Mouse (Mus musculus) lung, postnatal 0 days (tissue): ENCODE data around the gene Pbx4. TPM values are rescaled to one million over a fixed set of nuclear protein-coding genes. Genes with fewer than 3 reads are reported as not detected.

Source experiments
- ATAC-seq: fragments of 200-750 bp; cut with Nextera tagmentation; 2 replicates; pipeline ENCODE4 v1.8.0; 2017; ENCODE audit warnings: moderate library complexity
- DNase-seq: peaks from one replicate; pipeline ENCODE4 v3.0.0-alpha.2; 2016; ENCODE audit warnings: low spot score
- H3K27ac ChIP-seq: fragments of 300-500 bp; sonication (generic); 2 replicates; pipeline ENCODE4 v1.5.1; 2014; ENCODE audit warnings: antibody characterized with exemption, mild to moderate bottlenecking, low read length, mixed read lengths
- H3K27me3 ChIP-seq: fragments of 300-500 bp; sonication (generic); replicated peaks from 2 replicates; pipeline ENCODE4 v1.6.1; 2014; ENCODE audit warnings: low read length, mixed read lengths; ENCODE audit not compliant: insufficient read depth
- H3K36me3 ChIP-seq: fragments of 300-500 bp; sonication (generic); 2 replicates; pipeline ENCODE4 v1.6.1; 2014; ENCODE audit warnings: low read length, mixed read lengths; ENCODE audit not compliant: insufficient read depth
- H3K4me1 ChIP-seq: fragments of 300-500 bp; sonication (generic); 2 replicates; pipeline ENCODE4 v1.6.1; 2014; ENCODE audit warnings: antibody characterized with exemption, low read depth, low read length, mixed read lengths; ENCODE audit not compliant: insufficient read depth
- H3K4me2 ChIP-seq: fragments of 300-500 bp; sonication (generic); replicated peaks from 2 replicates; pipeline ENCODE4 v1.6.1; 2014; ENCODE audit warnings: low read depth, mild to moderate bottlenecking, low read length, moderate library complexity, mixed read lengths
- H3K4me3 ChIP-seq: fragments of 300-500 bp; sonication (generic); 2 replicates; pipeline ENCODE4 v1.5.1; 2014; ENCODE audit warnings: low read depth, low read length
- H3K9ac ChIP-seq: fragments of 300-500 bp; sonication (generic); replicated peaks from 2 replicates; pipeline ENCODE4 v1.6.1; 2014; ENCODE audit warnings: low read depth, mild to moderate bottlenecking
- H3K9me3 ChIP-seq: fragments of 300-500 bp; sonication (generic); 2 replicates; pipeline ENCODE4 v1.6.1; 2016; ENCODE audit warnings: low read length, mixed read lengths
- CTCF ChIP-seq: IDR thresholded peaks from 2 replicates; pipeline ENCODE4 v1.5.1; 2016; ENCODE audit warnings: antibody characterized with exemption, mild to moderate bottlenecking
- EP300 ChIP-seq: IDR thresholded peaks from 2 replicates; pipeline ENCODE4 v1.6.1; 2016; ENCODE audit warnings: antibody characterized with exemption, mild to moderate bottlenecking, control low read depth
- WGBS: fragments of 180-500 bp; shearing (Covaris S2); extraction: QIAGEN DNeasy Blood & Tissue Kit; methylation state at CpG from one replicate; pipeline ENCODE4 v1.1.7; 2014; 5-methylcytosine and 5-hydroxymethylcytosine counted together
- polyA plus RNA-seq: library from polyadenylated mRNA; unstranded; fragments of >200 nt; fragmentation: Nextera tagmentation; extraction: Ambion mirVana; gene quantifications from 2 replicates; pipeline ENCODE4 v1.2.1, GENCODE M21; 2015

Pbx4 gene
- polyA plus RNA-seq, 1 experiment from 2014 or later = 17.0 TPM

- no peak for ATAC-seq
- 78% methylated on average over 8 of the region's 8 CpGs for WGBS
- Histone ChIP-seq H3K4me1 (peaks cover 16% of the 10 kb centered on the region), H3K27me3 (no peaks in the 10 kb centered on the region), H3K27ac (no peak overlapping the region), H3K36me3 (peaks cover 7% of the 10 kb centered on the region; the same call in 1 of the 2 replicates), H3K4me2 (no peak overlapping the region), H3K4me3 (no peak overlapping the region), H3K9me3 (no peaks in the 10 kb centered on the region), H3K9ac (no peak overlapping the region)
- TF ChIP-seq CTCF = no peak
- no peak for TF ChIP-seq EP300
- no peak for DNase-seq
Observed at GRCm38 (mm10) chr8:69904096-69904495, 71.8 kb downstream of the Pbx4 start.

DNA sequence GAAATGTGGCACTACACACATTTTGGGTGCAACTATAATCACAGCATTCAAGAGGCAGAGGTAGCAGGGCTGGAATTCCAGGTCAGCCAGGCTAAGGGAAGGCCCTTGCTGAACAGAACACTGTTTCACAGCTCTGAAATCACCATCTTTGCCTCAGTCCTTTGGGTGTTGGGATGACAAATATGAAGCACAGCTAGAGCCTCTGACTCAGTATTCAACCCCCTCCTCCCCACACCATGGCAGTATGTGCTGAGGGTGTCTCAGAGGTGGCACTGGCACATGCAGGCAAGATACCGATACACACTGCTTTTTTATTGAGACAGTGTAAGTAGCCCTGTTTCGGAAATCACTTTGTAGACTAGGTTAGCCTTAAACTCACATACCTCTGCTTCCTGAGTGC, 74.0 kb downstream of the Pbx4 start:
- Histone ChIP-seq H3K9ac (no peak overlapping the region), H3K27me3 (no peaks in the 10 kb centered on the region), H3K36me3 (peaks cover 24% of the 10 kb centered on the region; the same call in 1 of the 2 replicates), H3K27ac (no peak overlapping the region), H3K4me2 (no peak overlapping the region), H3K9me3 (no peaks in the 10 kb centered on the region), H3K4me3 (no peak overlapping the region), H3K4me1 (peaks cover 10% of the 10 kb centered on the region)
- no peak for DNase-seq
- WGBS = 91% methylated on average over 2 of the region's 2 CpGs
- TF ChIP-seq CTCF = no peak
- TF ChIP-seq EP300 = no peak
- ATAC-seq = no peak

DNA sequence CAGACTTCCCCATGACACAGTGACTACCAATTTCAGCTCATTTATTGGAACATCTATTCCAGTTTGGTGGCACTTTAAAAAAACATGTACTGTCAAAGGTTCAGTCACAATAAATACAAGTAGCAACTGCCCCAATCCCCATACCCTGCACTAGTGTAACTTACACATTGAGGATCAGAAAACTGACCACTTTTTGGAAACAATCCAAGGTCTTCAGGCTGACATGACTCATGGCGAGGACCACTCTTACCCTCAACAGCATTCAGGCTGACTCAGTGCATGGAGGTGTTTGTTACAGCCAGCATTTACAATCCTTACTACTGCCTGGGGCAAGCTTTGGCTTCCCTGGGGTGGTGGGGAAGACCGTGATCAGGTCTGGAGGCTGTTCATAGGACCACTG, 74.8 kb downstream of the Pbx4 start:
- H3K4me1 ChIP-seq = peaks cover 6% of the 10 kb centered on the region
- H3K4me2 ChIP-seq = no peak overlapping the region
- no peaks in the 10 kb centered on the region for H3K27me3 ChIP-seq
- WGBS = 78% methylated on average over 2 of the region's 2 CpGs
- TF ChIP-seq CTCF (no peak), EP300 (no peak)
- H3K4me3 ChIP-seq = no peak overlapping the region
- H3K9ac ChIP-seq = no peak overlapping the region
- H3K27ac ChIP-seq = no peak overlapping the region
- H3K9me3 ChIP-seq = no peaks in the 10 kb centered on the region
- DNase-seq (no peak), ATAC-seq (no peak)
- peaks cover 24% of the 10 kb centered on the region; the same call in 1 of the 2 replicates for H3K36me3 ChIP-seq

GRCm38 (mm10) chr8:69911917-69912316, 79.6 kb downstream of the Pbx4 start:
- Histone ChIP-seq H3K9me3 (no peaks in the 10 kb centered on the region), H3K27ac (no peak overlapping the region), H3K27me3 (no peaks in the 10 kb centered on the region), H3K9ac (no peak overlapping the region), H3K4me3 (no peak overlapping the region), H3K36me3 (peaks cover 62% of the 10 kb centered on the region), H3K4me1 (no peaks in the 10 kb centered on the region), H3K4me2 (no peak overlapping the region)
- no peak for ATAC-seq
- TF ChIP-seq CTCF (no peak), EP300 (no peak)
- 88% methylated on average over 13 of the region's 13 CpGs for WGBS
- no peak for DNase-seq

DNA sequence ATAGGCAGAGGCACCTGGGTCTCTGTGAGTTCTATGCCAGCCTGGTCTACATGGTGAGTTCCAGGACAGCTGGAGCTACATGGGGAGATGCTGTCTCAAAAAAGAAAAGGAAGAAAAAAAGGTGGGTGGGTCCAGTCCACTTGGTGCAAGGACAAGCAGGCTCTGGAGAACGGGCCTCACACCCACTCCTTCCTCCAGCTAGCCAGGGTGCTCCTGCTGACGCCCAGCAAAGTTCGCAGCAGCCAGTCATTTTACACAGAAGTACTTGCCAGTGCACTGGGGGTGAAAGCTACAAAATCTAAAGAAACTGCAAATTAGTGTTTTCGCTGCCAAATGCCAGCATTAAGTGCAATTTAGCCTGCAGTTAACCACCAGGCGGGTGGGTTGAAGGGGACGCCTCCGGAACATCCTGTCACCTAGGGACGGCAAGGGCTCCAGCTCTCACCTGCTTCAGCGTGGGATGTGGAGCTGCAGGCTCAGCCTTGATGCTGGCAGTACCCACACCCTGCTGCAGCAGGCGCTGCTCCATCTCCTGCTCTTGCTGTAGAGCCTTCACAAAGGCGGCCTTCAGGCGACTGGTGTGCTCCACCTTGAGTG, 80.3 kb downstream of the Pbx4 start:
- no peak overlapping the region for H3K9ac ChIP-seq
- no peaks in the 10 kb centered on the region for H3K9me3 ChIP-seq
- no peak overlapping the region for H3K4me3 ChIP-seq
- no peak for TF ChIP-seq CTCF
- no peak for TF ChIP-seq EP300
- 82% methylated on average over 12 of the region's 12 CpGs for WGBS
- no peak for ATAC-seq
- no peak overlapping the region for H3K4me2 ChIP-seq
- H3K27me3 ChIP-seq = no peaks in the 10 kb centered on the region
- H3K27ac ChIP-seq = no peak overlapping the region
- no peaks in the 10 kb centered on the region for H3K4me1 ChIP-seq
- H3K36me3 ChIP-seq = peaks cover 62% of the 10 kb centered on the region
- DNase-seq = no peak

DNA sequence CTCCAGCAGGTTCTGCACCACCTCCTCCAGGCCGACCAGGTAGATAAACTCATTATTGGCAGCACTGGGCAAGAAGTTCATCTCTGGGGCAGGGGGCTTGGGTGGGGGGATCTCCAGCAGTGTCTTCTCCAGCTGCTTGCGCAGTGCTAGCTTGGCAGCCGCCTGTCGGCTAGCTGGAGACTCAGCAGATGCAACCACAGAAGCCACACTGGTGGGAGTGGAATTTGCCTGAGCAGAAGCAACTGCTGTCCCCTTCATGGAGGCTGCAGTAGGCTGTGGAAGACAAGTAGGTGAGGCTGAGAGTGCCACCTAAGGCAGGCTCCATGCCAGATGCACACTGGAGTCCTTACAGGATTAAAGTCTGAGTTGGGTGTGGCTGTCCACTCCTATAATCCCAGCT, 82.2 kb downstream of the Pbx4 start:
- H3K4me3 ChIP-seq = no peak overlapping the region
- TF ChIP-seq CTCF (no peak), EP300 (no peak)
- no peaks in the 10 kb centered on the region for H3K4me1 ChIP-seq
- H3K9me3 ChIP-seq = no peaks in the 10 kb centered on the region
- 83% methylated on average over 4 of the region's 4 CpGs for WGBS
- peaks cover 52% of the 10 kb centered on the region for H3K36me3 ChIP-seq
- DNase-seq (no peak), ATAC-seq (no peak)
- no peak overlapping the region for H3K9ac ChIP-seq
- H3K27ac ChIP-seq = no peak overlapping the region
- H3K27me3 ChIP-seq = no peaks in the 10 kb centered on the region
- no peak overlapping the region for H3K4me2 ChIP-seq

DNA sequence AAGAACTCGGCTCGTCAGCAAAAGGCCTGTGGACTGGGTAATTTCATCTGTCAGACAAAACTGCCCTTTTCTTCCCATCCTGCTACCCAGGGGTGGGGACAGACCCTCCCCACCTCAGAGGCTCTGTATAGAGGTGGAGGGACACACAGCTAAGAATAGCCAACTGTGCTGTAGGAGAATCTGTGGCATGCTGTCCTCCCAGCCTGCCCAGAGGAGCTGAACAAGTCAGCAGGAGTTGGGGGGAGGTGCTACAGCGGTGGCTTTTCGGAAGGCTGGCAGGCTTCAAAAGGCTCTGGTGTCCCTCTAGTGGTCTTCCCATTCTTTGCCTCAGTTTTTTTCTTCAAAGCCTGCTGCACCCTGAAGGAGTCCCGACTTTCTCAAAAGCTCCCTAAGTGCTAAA, 83.5 kb downstream of the Pbx4 start:
- TF ChIP-seq CTCF (peak; percentile 46), EP300 (no peak)
- ATAC-seq = no peak
- peaks cover 41% of the 10 kb centered on the region for H3K36me3 ChIP-seq
- no peak for DNase-seq
- H3K4me3 ChIP-seq = no peak overlapping the region
- no peaks in the 10 kb centered on the region for H3K27me3 ChIP-seq
- no peaks in the 10 kb centered on the region for H3K9me3 ChIP-seq
- H3K9ac ChIP-seq = no peak overlapping the region
- no peak overlapping the region for H3K4me2 ChIP-seq
- H3K27ac ChIP-seq = no peak overlapping the region
- WGBS = 45% methylated on average over 5 of the region's 5 CpGs
- 0 out of 2 replicates have a peak, but pooled peaks cover 4% of the 10 kb centered on the region for H3K4me1 ChIP-seq
